Comparison of ENCODE assay signal across 9 mouse cellular contexts in the genomic region with DNA sequence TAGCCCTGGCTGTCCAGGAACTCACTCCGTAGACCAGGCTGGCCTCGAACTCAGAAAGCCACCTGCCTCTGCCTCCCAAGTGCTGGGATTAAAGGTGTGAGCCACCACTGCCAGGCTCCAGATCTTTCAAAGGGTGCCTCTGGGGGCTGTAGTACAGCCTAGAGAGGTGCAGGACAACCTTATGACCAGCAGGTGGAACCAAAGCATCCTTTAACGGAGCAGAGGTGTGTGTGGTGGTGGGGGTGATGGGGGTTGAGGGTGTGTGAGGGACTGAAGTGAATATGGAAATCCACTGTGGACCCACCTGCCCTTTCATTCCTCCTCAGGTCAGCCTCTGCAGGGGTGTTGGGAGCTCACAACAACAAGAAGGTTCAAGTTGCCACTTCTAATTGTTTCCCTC. TPM values are rescaled to one million over a fixed set of nuclear protein-coding genes. Genes with fewer than 3 reads are reported as not detected.
DNase-seq lines count a peak whose midpoint lies in the region; ATAC-seq and TF ChIP-seq lines count a peak whose summit lies in the region.
"Had no signal": no experiment of that assay in that cellular context is flagged by ENCODE, and none has a peak within 500 bp of the region (broad histone marks: within the 10 kb centered on the region; RNA-seq: fewer than 3 reads in every experiment).

No protein-coding gene starts in this region.

- no peaks in the 10 kb centered on the region for H3K36me3 ChIP-seq in kidney, adult 2 months (ENCODE audit: control insufficient read depth, insufficient read depth, low read length)
- H3K36me3 ChIP-seq in stomach, embryonic 14.5 days (ENCODE audit: control insufficient read depth, insufficient read depth, low read length): no peaks in the 10 kb centered on the region

- peak; percentile 18 for DNase-seq in kidney, adult 2 months
- DNase-seq in kidney, adult 11 months: no peak
- DNase-seq in NIH3T3 (ENCODE audit: low read depth): peak; percentile 47
- peak; percentile 13 to 55 for DNase-seq in kidney, postnatal 36 days
- DNase-seq in urinary bladder, adult 18-20 months (ENCODE audit: low spot score in 2 of 2): no peak
- DNase-seq in right cerebral cortex, postnatal 36 days (ENCODE audit: low spot score in 2 of 2): no peak

- peak; percentile 71 for TF ChIP-seq CTCF in kidney, adult 2 months (conservative IDR thresholded peaks at IDR 0.05; ENCODE audit: insufficient read depth, insufficient read length, low read depth, low read length)

- no peaks in the 10 kb centered on the region for H3K27me3 ChIP-seq in kidney, adult 2 months (replicated peaks; ENCODE audit: control insufficient read depth, insufficient read depth, low read length)
- H3K27me3 ChIP-seq in stomach, embryonic 14.5 days (ENCODE audit: control insufficient read depth, insufficient read depth, low read length): no peaks in the 10 kb centered on the region

- TF ChIP-seq POLR2A in kidney, adult 2 months (IDR thresholded peaks at IDR 0.05; ENCODE audit: low read depth, low read length): no peak

- no peak overlapping the region for H3K9ac ChIP-seq in stomach, embryonic 14.5 days (replicated peaks; ENCODE audit: low read depth, low read length)

- no peaks in the 10 kb centered on the region for H3K9me3 ChIP-seq in stomach, embryonic 14.5 days (ENCODE audit: control insufficient read depth, low read depth, low read length)

- H3K4me3 ChIP-seq in kidney, adult 2 months (ENCODE audit: insufficient read depth, low read depth, low read length): no peak overlapping the region
- no peak overlapping the region for H3K4me3 ChIP-seq in stomach, embryonic 14.5 days (ENCODE audit: low read depth, low read length)

- 0 out of 2 replicates have a peak, but pooled peaks have one; percentile 47 for ATAC-seq in stomach, embryonic 14.5 days (ENCODE audit: insufficient number of reproducible peaks, insufficient read depth, low FRiP score, low read depth)
- no peak for ATAC-seq in activated CD4-positive, CD25-positive, alpha-beta regulatory T cell, adult 4 months

- H3K27ac ChIP-seq in kidney, adult 2 months (ENCODE audit: insufficient read depth, low read depth, low read length): no peak overlapping the region
- H3K27ac ChIP-seq in stomach, embryonic 14.5 days (ENCODE audit: low read length): no peak overlapping the region

- no peaks in the 10 kb centered on the region; the same call in 1 of the 2 replicates for H3K4me1 ChIP-seq in kidney, adult 2 months (ENCODE audit: control insufficient read depth, insufficient read depth, low read length)
- H3K4me1 ChIP-seq in stomach, embryonic 14.5 days (ENCODE audit: control insufficient read depth, insufficient read depth, low read length): no peaks in the 10 kb centered on the region

- WGBS in kidney, adult 2 months: 63% methylated on average over 3 of the region's 3 CpGs
- 66% methylated on average over 3 of the region's 3 CpGs for WGBS in stomach, embryonic 14.5 days

- H3K4me2 ChIP-seq in stomach, embryonic 14.5 days (replicated peaks; ENCODE audit: low read depth, low read length): no peak overlapping the region

RNA-seq across cellular contexts. Expression of gene Gm20425, which starts 4.6 kb away (rescaled TPM):
- not detected in 2 replicates for polyA plus RNA-seq in kidney, adult 2 months (2012; rRNA removed)
- polyA plus RNA-seq in stomach, embryonic 14.5 days (2014; fragmentation: Nextera tagmentation; extraction: Ambion mirVana): 1.9 TPM in 1 of 2 replicates, not detected in the other
- 1 to 10 TPM; 1.1 to 1.2 TPM for polyA plus RNA-seq in activated CD4-positive, CD25-positive, alpha-beta regulatory T cell, adult 4 months (2017; shearing (Covaris generic))
- polyA plus RNA-seq: limb, embryonic 11.5 days had no signal

RNA-seq across cellular contexts. Expression of gene Trf, which starts 4.8 kb away (rescaled TPM):
- polyA plus RNA-seq in kidney, adult 2 months (2012; rRNA removed): 147 TPM in 2 replicates
- 26.8 and 29.8 TPM in 2 replicates for polyA plus RNA-seq in stomach, embryonic 14.5 days (2014; fragmentation: Nextera tagmentation; extraction: Ambion mirVana)
- 1 to 10 TPM; 1.3 to 1.9 TPM for polyA plus RNA-seq in activated CD4-positive, CD25-positive, alpha-beta regulatory T cell, adult 4 months (2017; shearing (Covaris generic))

RNA-seq across cellular contexts. Expression of gene Srprb, which starts 23.5 kb away (rescaled TPM):
- 35.4 and 44.4 TPM in 2 replicates for polyA plus RNA-seq in kidney, adult 2 months (2012; rRNA removed)
- 57.3 and 61.1 TPM in 2 replicates for polyA plus RNA-seq in stomach, embryonic 14.5 days (2014; fragmentation: Nextera tagmentation; extraction: Ambion mirVana)
- 10 to 100 TPM; 22.9 to 28.7 TPM for polyA plus RNA-seq in activated CD4-positive, CD25-positive, alpha-beta regulatory T cell, adult 4 months (2017; shearing (Covaris generic))

Comparison
In these comparisons a context has a peak if more than half of its experiments do, and no peak if none do; other contexts are left out.
1. DNase-seq: peak in kidney, adult 2 months (single experiment), NIH3T3 (single experiment) and kidney, postnatal 36 days (2 of 2); none in kidney, adult 11 months (single experiment), urinary bladder, adult 18-20 months (0 of 2) and right cerebral cortex, postnatal 36 days (0 of 2).